Mouse (Mus musculus): Measurements from ENCODE around the gene Ctdspl.

The Ctdspl gene

DNA sequence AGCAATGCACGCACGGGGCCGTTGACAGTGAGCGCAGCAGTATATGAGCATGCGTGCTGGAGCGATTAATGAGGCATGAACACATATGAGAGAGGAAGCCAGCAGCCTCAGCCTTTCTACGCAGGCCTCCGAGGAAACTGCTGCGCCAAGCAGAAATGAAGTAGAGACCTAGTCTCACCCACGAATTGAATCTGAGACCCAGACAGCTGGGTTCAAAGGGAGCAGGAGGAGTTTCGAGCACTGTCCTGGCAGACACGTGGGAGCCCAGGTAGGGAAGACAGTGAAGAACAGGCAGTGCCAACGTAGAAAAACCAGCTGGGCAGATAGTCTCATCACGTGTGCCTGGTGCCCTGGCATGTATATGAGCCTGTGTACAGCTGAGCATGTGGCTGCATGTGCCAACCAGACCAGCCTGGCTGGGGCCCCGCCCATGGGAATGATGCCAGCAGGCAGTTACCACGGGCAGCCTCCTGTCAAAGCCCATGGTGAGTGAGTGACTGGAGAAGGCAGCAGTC lies 6.5 kb upstream of the Ctdspl start:
- in situ Hi-C loops (cut with MboI, MseI): loop anchor here (5.0 to 10.0 kb wide), 2 partner anchors 115 to 153 kb away; no protein-coding TSS in a partner anchor

- in situ Hi-C loops (cut with MboI, MseI): loop anchor here (5.0 kb wide), 1 partner anchor 151 kb away; no protein-coding TSS in a partner anchor
Observed at GRCm38 (mm10) chr9:118920798-118921515, 5.3 kb upstream of the Ctdspl start.

DNA sequence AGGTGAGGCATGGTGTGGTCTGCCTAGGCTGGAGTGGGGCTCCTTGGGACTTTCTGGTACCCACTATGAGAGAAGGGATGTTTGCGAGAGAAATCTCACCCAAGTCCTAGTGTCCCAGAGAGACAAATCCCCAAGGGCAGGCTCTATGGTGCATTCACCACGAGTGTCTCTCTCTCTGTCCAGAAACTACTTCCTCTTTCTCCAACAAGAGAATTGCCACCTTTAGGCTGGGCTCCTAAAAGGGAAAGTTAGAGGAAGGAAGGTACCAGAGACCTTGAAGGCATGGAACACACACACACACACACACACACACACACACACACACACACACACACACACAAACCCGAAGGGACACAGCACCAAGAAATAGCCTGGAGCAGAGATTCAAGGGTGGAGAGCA lies 4.3 kb upstream of the Ctdspl start:
- in situ Hi-C loops (cut with MboI, MseI): loop anchor here (5.0 kb wide), 1 partner anchor 150 kb away; no protein-coding TSS in a partner anchor

- in situ Hi-C loops (cut with MboI, MseI): loop anchor here (5.0 kb wide), 1 partner anchor 148 kb away; no protein-coding TSS in a partner anchor
Observed at GRCm38 (mm10) chr9:118924554-118925085, 1.6 kb upstream of the Ctdspl start.

- in situ Hi-C loops (cut with MboI, MseI): no loop called here
Observed at GRCm38 (mm10) chr9:118925286-118926110, 755 bp upstream of the Ctdspl start.

GRCm38 (mm10) chr9:118926688-118927321 lies 552 bp downstream of the Ctdspl start:
- in situ Hi-C loops (cut with MboI, MseI): no loop called here

- in situ Hi-C loops (cut with MboI, MseI): no loop called here
Observed at GRCm38 (mm10) chr9:118927501-118927900, 1.2 kb downstream of the Ctdspl start.

- in situ Hi-C loops (cut with MboI, MseI): no loop called here
Observed at GRCm38 (mm10) chr9:118928007-118928406, 1.8 kb downstream of the Ctdspl start.

GRCm38 (mm10) chr9:118928656-118929055 lies 2.4 kb downstream of the Ctdspl start:
- in situ Hi-C loops (cut with MboI, MseI): no loop called here

GRCm38 (mm10) chr9:118930611-118931010 lies 4.4 kb downstream of the Ctdspl start:
- in situ Hi-C loops (cut with MboI, MseI): no loop called here

- in situ Hi-C loops (cut with MboI, MseI): no loop called here
Observed at GRCm38 (mm10) chr9:118933800-118934199, 7.5 kb downstream of the Ctdspl start.

- in situ Hi-C loops (cut with MboI, MseI): no loop called here
Observed at GRCm38 (mm10) chr9:118934319-118934718, 8.1 kb downstream of the Ctdspl start.

DNA sequence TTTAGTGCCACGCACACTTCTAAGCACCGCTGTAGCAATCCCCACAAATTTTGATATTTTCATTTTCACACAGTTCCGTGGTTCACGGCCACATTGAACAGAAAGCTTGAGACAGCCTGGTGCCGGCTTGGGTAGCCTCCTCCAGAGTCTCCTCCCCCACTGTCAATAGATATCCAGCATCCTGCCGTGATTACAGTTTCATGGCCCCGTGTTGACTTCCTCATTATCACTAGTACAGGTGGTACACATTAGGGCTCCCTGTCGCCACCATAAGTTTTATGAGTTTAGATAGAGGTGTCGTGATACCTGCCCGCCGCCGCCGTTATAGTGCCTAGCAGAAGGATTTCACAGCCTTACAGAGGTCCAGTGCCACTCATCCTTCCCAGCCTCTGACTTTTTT lies 8.8 kb downstream of the Ctdspl start:
- in situ Hi-C loops (cut with MboI, MseI): no loop called here

- in situ Hi-C loops (cut with MboI, MseI): no loop called here
Observed at GRCm38 (mm10) chr9:118936071-118936470, 9.8 kb downstream of the Ctdspl start.

GRCm38 (mm10) chr9:118937515-118937914 lies 11.3 kb downstream of the Ctdspl start:
- in situ Hi-C loops (cut with MboI, MseI): no loop called here

DNA sequence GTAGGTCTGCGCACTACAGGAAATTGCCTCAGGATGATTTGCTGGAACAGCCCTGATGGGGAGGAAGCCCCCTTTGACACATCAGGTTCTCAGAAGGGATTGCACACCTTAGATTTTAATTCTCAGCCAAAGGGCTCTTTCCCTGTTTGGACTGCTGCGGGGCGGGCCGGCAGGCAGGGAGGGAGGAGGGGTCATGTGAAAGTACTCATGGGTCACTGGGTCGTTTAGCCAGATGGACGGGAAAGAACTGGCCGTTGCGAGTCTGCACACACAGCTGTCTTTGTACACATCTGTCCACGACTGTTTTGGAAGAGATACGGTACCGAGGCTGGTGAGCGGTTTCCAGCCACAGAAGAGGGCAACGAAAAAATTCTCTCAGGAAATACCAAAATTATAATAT lies 13.2 kb downstream of the Ctdspl start:
- in situ Hi-C loops (cut with MboI, MseI): no loop called here

DNA sequence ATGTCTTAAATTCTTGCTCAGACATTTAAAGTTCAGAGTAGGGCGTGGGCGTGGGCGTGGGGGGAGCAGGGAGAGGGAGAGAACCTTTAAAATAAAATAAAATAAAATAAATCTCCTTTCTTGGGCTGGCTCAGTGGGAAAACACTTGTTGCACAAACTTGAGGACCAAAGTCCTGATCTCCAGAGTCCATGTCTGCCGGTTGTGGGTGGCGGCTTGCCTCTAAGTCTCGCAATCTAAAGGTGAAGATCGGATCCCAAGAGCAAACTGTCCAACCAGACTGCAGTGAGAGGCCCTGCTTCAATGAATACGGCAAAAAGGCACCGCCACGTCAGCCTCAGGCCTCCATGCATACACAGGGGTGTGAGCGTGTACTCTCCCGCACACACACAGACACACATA lies 13.6 kb downstream of the Ctdspl start:
- in situ Hi-C loops (cut with MboI, MseI): no loop called here

DNA sequence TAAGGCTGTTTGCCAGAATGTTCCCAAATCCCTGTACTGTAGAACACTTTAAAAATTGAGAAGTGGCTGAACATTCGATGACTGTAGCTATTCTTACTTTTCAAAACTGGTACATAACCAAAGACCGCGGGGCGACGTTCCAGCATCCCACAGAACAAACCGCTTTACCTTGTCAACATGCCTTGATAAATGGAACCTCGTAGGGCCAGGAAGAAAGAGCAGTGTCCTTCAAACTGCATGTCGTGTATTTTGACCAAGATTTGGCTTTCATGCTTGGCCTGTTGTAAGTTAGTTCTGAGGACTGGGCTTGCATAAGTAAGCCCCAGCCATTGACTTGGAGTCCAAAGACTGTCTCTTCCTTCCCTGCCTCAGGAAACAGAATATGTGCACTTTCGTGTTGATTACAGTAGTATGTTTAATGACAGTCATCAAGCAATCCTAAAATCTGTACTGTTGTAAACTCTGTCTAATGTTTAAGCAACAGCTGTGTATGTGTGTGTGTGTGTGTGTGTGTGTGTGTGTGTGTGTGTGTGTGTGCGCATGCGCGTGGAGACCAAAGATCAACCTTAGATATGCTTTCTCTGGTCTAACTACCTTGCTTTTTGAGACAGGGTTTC lies 14.4 kb downstream of the Ctdspl start:
- in situ Hi-C loops (cut with MboI, MseI): no loop called here

DNA sequence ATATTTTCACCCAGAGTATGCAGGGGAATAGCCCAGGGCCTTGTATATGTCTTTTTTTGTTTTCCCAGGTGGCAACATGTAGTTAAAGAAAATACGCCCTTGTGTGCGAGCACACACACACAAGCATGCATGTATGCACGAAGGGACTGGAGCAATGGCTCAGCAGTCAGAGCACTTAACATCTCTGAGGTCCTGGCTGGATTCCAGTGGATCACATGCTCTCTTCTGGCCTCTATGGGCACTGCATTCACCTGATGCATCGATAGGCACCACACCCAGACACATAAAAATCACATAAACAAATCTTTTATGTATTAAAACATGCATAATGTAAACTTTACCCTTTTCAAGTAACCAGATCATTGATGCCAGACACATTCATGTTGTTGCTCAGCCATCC lies 15.8 kb downstream of the Ctdspl start:
- in situ Hi-C loops (cut with MboI, MseI): no loop called here

GRCm38 (mm10) chr9:118943941-118944340 lies 17.7 kb downstream of the Ctdspl start:
- in situ Hi-C loops (cut with MboI, MseI): no loop called here

DNA sequence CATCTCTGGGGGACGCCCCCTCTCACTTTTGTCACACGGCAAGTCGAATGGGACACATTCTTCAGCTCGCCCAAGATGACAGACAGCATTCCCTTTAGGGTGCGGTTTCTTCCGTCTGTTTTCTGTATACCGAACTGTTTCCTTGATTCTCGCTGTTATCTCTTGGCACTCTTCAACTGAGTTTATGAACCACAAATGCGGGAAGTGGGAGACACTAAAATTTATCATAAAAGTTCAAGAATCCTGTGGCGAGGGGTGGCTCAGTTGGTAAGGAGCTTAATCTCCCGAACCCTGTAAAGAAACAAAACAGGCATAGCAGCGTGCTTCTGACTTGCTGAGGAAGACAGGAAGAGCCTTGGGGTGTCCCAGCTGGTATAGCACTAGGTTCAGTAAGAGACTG lies 18.1 kb downstream of the Ctdspl start:
- in situ Hi-C loops (cut with MboI, MseI): no loop called here

Measured in T-helper 1 cell (primary cell).